Mouse (Mus musculus): ENCODE results near the gene Serpinb3c. TPM values are rescaled to one million over a fixed set of nuclear protein-coding genes. Genes with fewer than 3 reads are reported as not detected.
"Not testable (repeated sequence)": the region's sequence is repeated elsewhere in the genome, so short reads cannot be mapped to it uniquely, and the experiment has no call there.

Serpinb3c gene
- polyA plus RNA-seq (2012; rRNA removed): 0.18 TPM in 1 of 2 replicates, not detected in the other

- not testable (repeated sequence) for H3K4me1 ChIP-seq (ENCODE audit: control insufficient read depth, insufficient read depth, low read length); DNase-seq; H3K4me3 ChIP-seq (replicated peaks; ENCODE audit: extremely low read depth, low read depth, low read length)
These were observed at the start of gene Serpinb3c, which contains the start of gene Serpinb3b for GRCm38 (mm10) chr1:107278261-107278660. TSS of gene Serpinb3c (minus strand) at chr1:107278371. TSS of gene Serpinb3b (minus strand) at chr1:107278361.

DNA sequence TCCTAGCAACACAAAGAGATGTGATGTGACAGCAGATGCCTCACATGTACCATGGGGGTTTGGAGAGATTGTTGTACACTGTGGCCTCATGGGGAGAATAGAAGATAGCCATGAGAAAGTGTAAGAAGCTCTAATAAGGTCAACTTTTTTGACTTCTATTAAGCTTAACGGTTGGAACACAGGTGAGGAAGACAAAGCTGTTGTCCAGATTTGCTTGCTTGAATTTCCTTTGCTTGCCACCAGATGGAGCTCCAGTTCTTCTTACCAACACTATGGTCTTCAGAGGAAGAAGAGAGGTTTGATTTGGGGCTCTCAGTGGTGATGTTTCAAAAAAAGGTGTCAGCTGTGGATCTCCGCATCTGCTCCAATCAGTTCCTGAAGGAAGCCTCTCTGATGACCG is 35.0 kb downstream of the Serpinb3c start:
- H3K4me3 ChIP-seq (replicated peaks; ENCODE audit: extremely low read depth, low read depth, low read length); H3K4me1 ChIP-seq (ENCODE audit: control insufficient read depth, insufficient read depth, low read length); DNase-seq: not testable (repeated sequence)
- 36% methylated on average over 3 of the region's 3 CpGs for WGBS

Other genes starting within 250 kb of the Serpinb3c start
- 28.3 TPM in 1 of 2 replicates, not detected in the other for gene Serpinb3a, start 226.1 kb downstream of the Serpinb3c start, polyA plus RNA-seq (2012; rRNA removed)
- not detected in 2 replicates for gene Serpinb3d, start 194.9 kb downstream of the Serpinb3c start, polyA plus RNA-seq (2012; rRNA removed)
- 0.28 TPM in 1 of 2 replicates, not detected in the other for gene Serpinb3b, start within 50 bp of the Serpinb3c start, polyA plus RNA-seq (2012; rRNA removed)
- gene Serpinb11, start 82.8 kb upstream of the Serpinb3c start, polyA plus RNA-seq (2012; rRNA removed): 2.4 TPM in 1 of 2 replicates, not detected in the other
- gene Serpinb7, start 121.3 kb upstream of the Serpinb3c start, polyA plus RNA-seq (2012; rRNA removed): 1.3 TPM in 1 of 2 replicates, not detected in the other
- 0.26 and 3.8 TPM in 2 replicates for gene Serpinb2, start 233.1 kb upstream of the Serpinb3c start, polyA plus RNA-seq (2012; rRNA removed)

All from lung, adult 2 months (tissue).